Mouse (Mus musculus) right cerebral cortex, adult 2 months (tissue): ENCODE results near the gene Trafd1.

Experiments
- DNase-seq, 2 experiments: peaks; one replicate each; pipeline ENCODE4 v3.0.0; 2021 to 2022; ENCODE audit warnings: low spot score in 2 of 2

Trafd1 gene

DNA sequence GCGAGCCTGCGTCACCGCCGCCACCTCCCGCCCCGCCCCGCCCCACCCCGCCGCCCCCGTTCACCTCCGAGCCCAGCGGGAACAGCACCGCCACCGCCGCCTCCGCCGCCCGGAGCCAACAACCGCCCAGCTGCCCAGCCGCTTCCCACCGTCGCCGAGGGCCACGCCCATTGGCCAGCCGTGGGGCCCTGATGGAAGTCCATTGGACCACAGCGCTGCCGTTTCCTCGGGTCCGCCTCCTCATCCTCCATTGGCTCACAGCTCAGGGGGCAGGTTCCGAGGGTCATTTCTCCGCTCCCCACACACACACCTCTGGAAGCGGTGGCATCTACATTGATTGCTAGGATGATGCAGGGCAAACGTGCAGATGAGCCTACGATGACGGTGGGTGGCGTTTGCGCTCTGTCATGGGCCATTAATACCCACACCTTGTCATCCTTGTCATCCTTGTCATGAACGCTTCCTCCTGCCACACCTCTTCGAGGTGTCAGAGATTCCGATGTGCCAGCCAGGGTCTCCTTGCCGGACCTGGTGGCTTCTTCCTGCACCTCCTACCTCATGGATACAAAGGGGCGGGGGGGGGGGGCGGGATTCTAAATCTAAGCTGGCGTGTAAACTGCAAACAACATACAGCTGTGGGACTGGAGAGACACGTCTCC lies at the start of gene Trafd1:
TSS of gene Trafd1 (minus strand) at position 172 of the 659 bp plus-strand sequence.
- DNase-seq = peak; percentile 92 to 94

DNA sequence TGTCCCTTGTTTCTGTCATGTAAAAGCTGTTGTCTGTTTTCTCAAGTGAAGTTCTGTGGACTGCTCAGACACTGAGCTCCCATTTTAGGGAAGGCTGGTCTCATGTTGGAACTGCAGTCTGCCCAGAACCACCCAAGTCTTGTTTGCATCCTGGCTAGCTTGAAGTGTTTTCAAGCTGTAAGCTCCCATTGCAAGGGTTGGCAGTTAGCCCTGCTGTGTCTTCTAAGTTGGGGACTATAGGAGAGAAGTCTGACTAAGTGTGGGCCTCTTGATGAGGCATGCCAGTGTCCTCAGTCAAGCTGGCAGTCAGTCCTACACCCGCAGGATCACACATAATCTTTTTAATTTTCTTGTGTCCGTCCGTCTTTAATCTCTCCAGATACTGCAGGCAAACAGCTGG lies 43.5 kb upstream of the Trafd1 start:
- no peak for DNase-seq

GRCm38 (mm10) chr5:121423297-121423696 lies 37.9 kb upstream of the Trafd1 start:
- DNase-seq = no peak

GRCm38 (mm10) chr5:121422787-121423186 lies 37.4 kb upstream of the Trafd1 start:
- peak; percentile 41 to 53 for DNase-seq

DNA sequence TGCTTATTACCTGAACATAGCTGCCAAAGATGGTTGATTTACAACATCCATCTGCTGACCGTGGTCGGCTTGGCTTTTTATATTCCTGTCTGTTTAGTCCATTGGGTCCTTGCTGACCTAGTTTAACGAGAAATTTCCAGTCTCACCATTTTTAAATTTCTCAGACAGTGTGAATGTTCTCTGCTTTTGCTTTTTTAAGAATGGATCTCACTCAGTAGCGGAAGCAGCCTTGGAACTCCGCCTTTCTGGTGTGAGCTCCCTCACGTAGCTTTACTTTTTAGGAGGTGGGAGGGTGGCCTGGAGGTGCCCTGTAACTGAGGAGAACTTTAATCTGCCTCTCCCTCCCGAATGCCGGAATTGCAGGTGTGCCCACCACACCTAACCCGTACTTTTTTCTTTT lies 35.3 kb upstream of the Trafd1 start:
- DNase-seq = no peak

GRCm38 (mm10) chr5:121410975-121411374 lies 25.5 kb upstream of the Trafd1 start:
- no peak for DNase-seq

- DNase-seq = no peak
These were observed 22.4 kb upstream of the Trafd1 start for GRCm38 (mm10) chr5:121407856-121408255.

GRCm38 (mm10) chr5:121400849-121401248 lies 15.4 kb upstream of the Trafd1 start:
- no peak for DNase-seq

DNA sequence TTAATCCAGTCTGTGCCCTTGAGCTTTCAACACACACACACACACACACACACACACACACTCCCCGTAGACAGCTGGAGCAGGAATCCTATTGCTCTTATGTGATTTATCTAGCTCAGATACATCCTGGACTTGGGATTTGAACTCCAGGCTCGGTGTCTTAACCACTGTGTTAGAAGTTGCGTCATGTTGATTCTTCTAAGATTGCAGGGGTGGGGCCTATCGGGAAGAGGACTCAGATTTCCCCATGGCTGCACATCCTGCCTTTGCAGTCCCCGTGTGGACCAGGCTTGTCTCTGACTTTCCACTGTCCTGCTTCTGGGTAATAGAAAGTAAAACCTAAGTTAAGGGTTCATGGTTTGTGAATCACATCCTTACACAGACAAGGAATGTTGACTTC lies 14.6 kb upstream of the Trafd1 start:
- DNase-seq = no peak

DNA sequence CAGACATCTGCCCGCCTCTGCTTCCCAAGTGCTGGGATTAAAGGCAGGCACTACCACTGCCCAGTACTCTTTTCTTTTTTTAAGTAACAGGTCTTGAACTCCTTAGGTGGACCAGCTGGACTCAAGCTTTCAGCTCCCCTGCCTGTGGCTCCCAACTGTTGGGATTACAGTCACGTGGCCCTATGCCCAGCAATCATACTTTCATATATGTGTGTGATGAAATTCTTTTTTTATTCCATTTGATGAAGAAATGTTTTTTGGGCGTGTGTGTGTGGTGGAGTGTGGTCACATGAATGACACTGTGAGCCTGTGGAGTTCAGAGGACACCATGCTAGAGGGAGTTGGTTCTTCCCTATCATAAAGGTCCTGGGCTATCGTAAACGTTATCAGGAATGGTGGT lies 14.1 kb upstream of the Trafd1 start:
- DNase-seq = no peak

DNA sequence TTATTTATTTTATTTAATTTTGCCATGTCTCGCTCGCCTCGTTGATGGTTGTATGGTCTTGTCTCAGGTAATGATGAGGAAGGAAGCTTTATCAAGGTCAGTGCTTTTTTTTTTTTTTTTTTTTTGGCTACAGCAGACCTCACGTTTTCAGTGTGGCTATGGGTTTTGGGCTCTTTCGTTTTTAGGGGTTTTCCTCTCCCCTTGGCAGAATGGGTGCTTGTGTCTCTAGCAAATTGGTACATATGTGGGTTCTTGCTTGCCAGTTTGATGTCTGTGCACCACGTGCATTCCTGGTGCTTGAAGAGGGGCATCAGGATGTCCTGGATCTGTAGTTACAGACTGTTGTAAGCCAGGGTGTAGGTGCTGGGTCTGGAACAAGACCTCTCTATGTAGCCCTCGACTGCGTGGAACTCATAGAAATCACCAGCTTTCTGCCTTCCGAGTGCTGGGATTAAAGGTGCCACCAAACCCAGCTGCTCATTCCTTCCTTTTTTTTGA lies 13.6 kb upstream of the Trafd1 start:
- no peak for DNase-seq

DNA sequence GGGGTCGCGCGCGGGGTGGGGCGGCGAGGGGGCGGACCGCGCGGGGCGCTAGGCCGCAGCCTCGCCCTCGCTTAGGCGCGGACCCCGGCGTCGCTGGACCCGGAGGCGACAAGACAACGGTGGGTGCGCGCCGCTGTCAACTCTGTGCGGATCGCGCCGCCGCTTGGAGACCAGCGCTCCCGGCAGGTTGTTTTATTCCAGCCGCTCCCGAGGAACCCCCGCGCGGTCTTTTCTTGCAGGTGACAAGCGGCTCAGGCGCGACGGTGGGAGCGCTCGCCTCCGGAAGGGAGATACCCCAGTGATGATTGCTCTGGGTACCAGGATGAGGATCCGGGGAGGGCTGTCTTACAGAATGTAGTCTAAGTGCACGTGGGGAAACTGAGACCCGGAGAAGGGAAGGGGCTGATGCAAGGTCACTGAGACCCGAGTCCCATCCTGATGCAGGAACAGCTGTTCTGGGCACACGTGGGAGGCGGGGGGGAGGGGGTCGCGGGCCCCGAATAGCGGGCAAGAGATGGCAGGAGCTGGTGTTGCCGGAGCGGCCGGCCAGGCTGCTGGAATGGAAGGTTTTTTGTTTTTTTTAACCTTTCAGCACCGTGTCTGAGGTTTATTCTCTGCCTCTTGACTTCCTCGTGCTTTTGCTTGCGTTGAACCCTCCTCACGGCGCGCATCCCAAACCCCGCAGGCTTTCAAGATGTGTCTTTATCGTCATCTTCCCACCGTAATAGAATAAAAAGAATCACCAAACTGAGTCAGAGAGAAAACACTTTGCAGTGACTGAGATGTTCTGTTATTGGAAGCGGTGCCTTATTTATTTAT lies 12.9 kb upstream of the Trafd1 start:
- no peak for DNase-seq

- DNase-seq = peak; percentile 92 to 93
These were observed 12.0 kb upstream of the Trafd1 start, which contains the start of gene Naa25 for GRCm38 (mm10) chr5:121397187-121398145. Gene Naa25 (plus strand): TSS chr5:121397936.

GRCm38 (mm10) chr5:121395621-121396020 lies 10.2 kb upstream of the Trafd1 start:
- DNase-seq = no peak

DNA sequence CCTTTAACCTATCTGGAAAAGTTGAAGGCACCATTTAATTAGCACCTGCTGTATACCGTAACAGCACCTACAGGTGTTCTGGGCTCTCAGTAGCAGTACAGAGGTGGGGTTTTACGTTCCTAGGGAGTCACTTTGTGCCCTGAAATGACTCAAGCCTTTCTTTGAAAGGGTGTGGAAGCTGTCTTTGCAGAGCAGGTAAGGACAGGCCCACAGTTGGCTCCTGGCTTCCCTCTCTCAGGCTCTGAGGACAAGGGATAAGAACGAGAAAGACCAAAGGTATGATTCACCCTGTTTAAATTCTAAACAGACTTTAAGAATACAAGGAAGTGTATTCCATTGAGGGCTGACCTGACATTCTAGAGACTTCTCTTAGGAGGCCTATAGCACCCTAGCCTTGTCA lies 8.0 kb upstream of the Trafd1 start:
- DNase-seq = no peak

- DNase-seq = no peak
These were observed 7.4 kb upstream of the Trafd1 start for GRCm38 (mm10) chr5:121392667-121393380.

GRCm38 (mm10) chr5:121389691-121390090 lies 4.3 kb upstream of the Trafd1 start:
- no peak for DNase-seq

DNA sequence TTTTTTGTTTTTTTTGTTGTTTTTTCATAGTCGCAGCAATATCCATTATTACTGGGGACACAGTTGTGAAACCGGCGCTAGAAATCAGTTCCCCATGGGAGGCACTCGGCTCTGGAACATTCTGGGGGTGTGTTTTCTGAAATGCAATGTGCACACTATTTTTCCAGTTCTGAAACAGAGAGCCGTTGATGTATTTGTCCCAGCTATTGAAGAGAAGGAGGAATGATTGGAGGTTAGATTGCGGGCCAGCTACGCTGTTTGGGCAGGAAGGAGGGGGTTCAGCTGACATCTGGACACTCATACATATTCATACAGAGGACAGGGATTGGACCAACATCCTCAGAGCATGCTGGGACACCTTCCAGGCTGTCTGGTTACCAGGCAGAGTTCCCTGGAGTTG lies 3.7 kb upstream of the Trafd1 start:
- DNase-seq = no peak

- DNase-seq = no peak
These were observed 1.7 kb upstream of the Trafd1 start for GRCm38 (mm10) chr5:121387126-121387525.

GRCm38 (mm10) chr5:121386120-121386909 lies 883 bp upstream of the Trafd1 start:
- peak; percentile 62 to 67 for DNase-seq
